Mouse (Mus musculus) hindbrain, embryonic 12.5 days (tissue): ENCODE data around the gene Hyal1. TPM values are rescaled to one million over a fixed set of nuclear protein-coding genes. Genes with fewer than 3 reads are reported as not detected.
A peak's percentile ranks its signal among the peaks of the same experiment; 100 is the strongest.

Source experiments
- ATAC-seq: fragments of 200-750 bp; cut with Nextera tagmentation; 2 replicates; pipeline ENCODE4 v1.8.0; 2017; ENCODE audit warnings: moderate TSS enrichment; ENCODE audit not compliant: low FRiP score
- H3K27ac ChIP-seq: fragments of 300-500 bp; sonication (generic); 2 replicates; pipeline ENCODE4 v1.5.1; 2016; ENCODE audit warnings: mild to moderate bottlenecking
- H3K27me3 ChIP-seq: fragments of 300-500 bp; sonication (generic); 2 replicates; pipeline ENCODE4 v1.6.1; 2016; ENCODE audit warnings: mild to moderate bottlenecking
- H3K36me3 ChIP-seq: fragments of 300-500 bp; sonication (generic); 2 replicates; pipeline ENCODE4 v1.6.1; 2016; ENCODE audit warnings: mild to moderate bottlenecking
- H3K4me1 ChIP-seq: fragments of 300-500 bp; sonication (generic); 2 replicates; pipeline ENCODE4 v1.6.1; 2016
- H3K4me2 ChIP-seq: fragments of 300-500 bp; sonication (generic); replicated peaks from 2 replicates; pipeline ENCODE4 v1.6.1; 2016; ENCODE audit warnings: mild to moderate bottlenecking
- H3K4me3 ChIP-seq: fragments of 300-500 bp; sonication (generic); 2 replicates; pipeline ENCODE4 v1.5.1; 2016; ENCODE audit warnings: mild to moderate bottlenecking
- H3K9ac ChIP-seq: fragments of 300-500 bp; sonication (generic); 2 replicates; pipeline ENCODE4 v1.6.1; 2016; ENCODE audit warnings: mild to moderate bottlenecking, moderate library complexity
- H3K9me3 ChIP-seq: fragments of 300-500 bp; sonication (generic); replicated peaks from 2 replicates; pipeline ENCODE4 v1.6.1; 2016; ENCODE audit warnings: mild to moderate bottlenecking
- WGBS: fragments of 180-500 bp; shearing (Covaris S2); methylation state at CpG from one replicate; pipeline ENCODE4 v1.1.7; 2016; 5-methylcytosine and 5-hydroxymethylcytosine counted together
- polyA plus RNA-seq: library from polyadenylated mRNA; unstranded; fragments of >200 nt; fragmentation: Nextera tagmentation; extraction: Ambion mirVana; gene quantifications from 2 replicates; pipeline ENCODE4 v1.2.1, GENCODE M21; 2016

The Hyal1 gene
- polyA plus RNA-seq, 1 experiment from 2014 or later: 8.1 TPM

DNA sequence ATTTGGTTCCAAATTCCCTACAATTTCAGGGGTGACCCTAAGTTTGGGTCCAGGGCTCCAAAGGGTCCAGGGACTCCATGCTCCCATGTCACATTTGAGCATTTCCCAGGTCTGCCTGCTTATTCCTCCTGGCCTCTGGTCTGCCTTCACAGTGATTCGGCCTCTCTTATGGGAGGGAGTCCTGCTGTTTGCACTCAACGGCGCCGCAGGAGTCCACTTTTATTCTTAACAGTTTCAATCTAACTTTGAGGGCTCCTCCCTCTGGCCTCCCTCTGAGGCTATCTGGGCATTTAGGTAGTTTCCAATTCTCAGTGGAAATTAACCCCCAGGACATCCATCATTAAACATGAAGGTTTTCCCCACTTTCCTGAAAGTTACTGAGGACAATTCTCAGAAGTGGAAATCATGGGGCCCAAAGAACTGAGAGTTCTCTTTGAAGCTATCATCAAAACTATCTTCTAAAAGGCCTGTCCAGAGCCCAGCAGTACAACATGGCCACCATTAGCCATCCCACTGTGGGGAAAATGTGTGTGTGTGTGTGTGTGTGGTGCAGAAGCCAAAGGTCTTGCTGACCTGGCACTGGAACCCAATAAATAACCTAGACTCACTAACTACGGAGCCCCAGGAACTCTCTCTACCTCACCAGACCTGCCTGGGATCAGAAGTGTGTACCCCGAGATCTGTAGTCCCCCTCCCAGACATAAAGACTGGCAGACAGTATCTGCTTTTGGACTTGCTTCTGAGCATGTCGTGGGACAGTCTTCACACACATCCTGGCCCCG is 17.7 kb downstream of the Hyal1 start:
- ATAC-seq: no peak
- Histone ChIP-seq H3K4me1 (no peaks in the 10 kb centered on the region), H3K4me2 (no peak overlapping the region), H3K9me3 (no peaks in the 10 kb centered on the region), H3K9ac (no peak overlapping the region), H3K27me3 (no peaks in the 10 kb centered on the region; the same call in 1 of the 2 replicates), H3K36me3 (peaks cover 41% of the 10 kb centered on the region), H3K27ac (no peak overlapping the region), H3K4me3 (no peak overlapping the region)
- WGBS: 74% methylated on average over 8 of the region's 8 CpGs

DNA sequence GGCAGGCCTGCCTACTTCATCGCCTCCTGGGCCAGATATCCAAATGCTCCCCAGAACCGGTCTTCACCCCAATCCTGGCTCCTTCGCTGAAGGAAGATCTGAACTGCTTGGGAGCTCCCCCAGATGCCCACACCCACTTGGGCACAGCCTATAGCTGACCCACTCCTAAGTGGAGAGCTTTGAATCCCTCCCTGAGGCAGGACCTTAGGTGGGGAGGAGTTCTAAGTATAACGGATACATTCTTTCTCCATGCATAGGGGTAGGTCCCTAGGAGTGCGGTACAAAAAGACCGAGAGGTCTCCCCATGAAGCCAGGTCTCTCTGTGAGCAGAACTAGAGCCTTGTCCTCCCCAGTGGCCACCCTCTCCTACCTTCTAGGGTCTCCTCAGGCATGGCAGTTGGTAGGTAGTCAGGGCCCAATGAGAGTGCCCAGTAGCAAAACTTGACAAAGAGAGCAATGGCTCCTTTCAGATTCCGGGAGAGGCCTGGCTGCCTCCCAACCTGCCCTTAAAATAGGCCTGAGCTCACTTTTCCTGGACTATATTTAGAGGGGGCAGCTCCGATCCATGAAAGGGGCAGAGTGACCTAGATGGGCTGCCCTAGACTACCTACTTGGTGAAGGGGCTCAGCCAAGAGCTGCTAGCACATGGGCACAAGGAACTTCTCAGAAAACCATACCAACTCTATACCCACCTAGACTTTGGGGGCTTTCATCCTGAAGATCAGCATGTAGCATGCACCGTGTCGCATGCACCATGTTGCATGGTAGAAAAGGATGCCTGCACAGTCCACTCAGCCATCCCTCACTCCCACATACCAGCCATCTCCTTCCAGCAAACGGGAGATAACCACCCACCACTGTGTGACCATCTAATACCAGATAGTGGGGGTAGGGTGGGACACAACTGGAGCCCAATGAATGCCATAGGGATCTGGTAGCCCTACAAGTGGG is 20.2 kb downstream of the Hyal1 start:
- Histone ChIP-seq H3K4me1 (no peaks in the 10 kb centered on the region), H3K4me2 (no peak overlapping the region), H3K27ac (no peak overlapping the region), H3K9ac (no peak overlapping the region), H3K9me3 (no peaks in the 10 kb centered on the region), H3K36me3 (peaks cover 19% of the 10 kb centered on the region), H3K27me3 (peaks cover 4% of the 10 kb centered on the region; the same call in 1 of the 2 replicates), H3K4me3 (no peak overlapping the region)
- ATAC-seq: no peak
- 88% methylated on average over 11 of the region's 11 CpGs for WGBS

DNA sequence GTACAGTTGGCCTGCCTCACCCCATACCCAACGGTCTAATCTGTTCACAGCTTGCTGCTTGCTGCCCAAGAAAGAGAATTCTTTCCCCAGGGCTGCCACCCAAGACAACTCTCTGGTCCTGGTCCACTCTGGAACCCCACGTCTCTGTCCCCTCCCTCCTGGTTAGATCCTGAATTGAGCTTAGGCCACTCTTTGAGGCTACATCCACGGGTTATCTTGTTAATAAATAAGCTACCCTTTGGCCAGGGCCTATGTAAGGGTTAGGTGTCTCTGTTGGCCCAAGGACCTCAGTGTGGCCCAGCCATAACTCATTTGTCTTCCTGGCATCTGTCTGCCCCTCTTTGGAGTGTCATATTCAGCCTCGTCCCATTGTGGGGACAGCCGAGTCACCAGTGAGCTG is 21.7 kb downstream of the Hyal1 start:
- H3K27me3 ChIP-seq: peaks cover 4% of the 10 kb centered on the region; the same call in 1 of the 2 replicates
- no peaks in the 10 kb centered on the region for H3K9me3 ChIP-seq
- no peak overlapping the region for H3K4me2 ChIP-seq
- ATAC-seq: no peak
- H3K4me3 ChIP-seq: no peak overlapping the region
- no peak overlapping the region for H3K27ac ChIP-seq
- H3K4me1 ChIP-seq: peaks cover 8% of the 10 kb centered on the region; the same call in 1 of the 2 replicates
- H3K36me3 ChIP-seq: peaks cover 4% of the 10 kb centered on the region
- 82% methylated on average over 5 of the region's 5 CpGs for WGBS
- H3K9ac ChIP-seq: no peak overlapping the region

DNA sequence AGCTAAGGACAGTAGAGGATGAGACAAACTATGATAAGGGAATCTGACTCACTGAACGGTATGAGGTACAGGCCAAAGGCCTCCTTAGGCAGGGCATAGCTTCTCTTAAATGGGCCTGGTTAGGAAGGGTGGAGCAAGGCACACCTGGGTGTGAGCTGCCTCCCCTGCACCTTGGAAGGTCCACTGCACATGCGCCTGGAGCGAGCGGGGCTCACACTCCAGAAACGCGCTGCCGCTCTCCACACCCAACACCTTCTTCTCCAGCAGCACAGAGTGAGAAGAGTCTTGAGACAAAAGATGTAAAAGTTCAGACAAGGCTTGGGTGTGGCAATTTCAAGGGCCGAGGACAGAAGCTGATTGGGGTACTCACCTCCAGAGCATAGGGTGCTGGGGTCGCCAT is 22.7 kb downstream of the Hyal1 start:
- Histone ChIP-seq H3K36me3 (no peaks in the 10 kb centered on the region; the same call in 1 of the 2 replicates), H3K4me1 (peaks cover 13% of the 10 kb centered on the region), H3K4me2 (no peak overlapping the region), H3K4me3 (no peak overlapping the region), H3K9me3 (no peaks in the 10 kb centered on the region), H3K9ac (no peak overlapping the region), H3K27me3 (peaks cover 4% of the 10 kb centered on the region; the same call in 1 of the 2 replicates), H3K27ac (no peak overlapping the region)
- 89% methylated on average over 9 of the region's 9 CpGs for WGBS
- ATAC-seq: no peak

DNA sequence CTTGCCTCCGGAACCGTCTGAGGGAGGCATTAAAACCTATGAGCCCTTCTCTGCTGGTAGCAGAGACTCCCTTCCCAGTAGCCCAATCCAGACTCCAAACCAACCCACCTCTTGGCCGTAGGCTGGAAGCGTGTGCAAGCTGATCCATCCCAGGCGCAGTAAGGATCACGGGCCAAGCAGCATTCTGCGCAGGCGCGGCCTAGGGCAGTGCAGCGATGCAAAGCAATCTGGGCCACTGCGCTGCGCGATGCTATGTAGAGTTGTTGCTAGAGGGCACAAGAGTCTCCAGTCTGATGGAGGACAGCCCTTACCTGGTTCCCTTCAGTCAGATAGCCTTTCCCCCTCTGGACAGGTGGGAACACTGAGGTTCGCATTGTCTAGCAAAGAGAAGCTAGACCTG is 23.1 kb downstream of the Hyal1 start:
- WGBS: 76% methylated on average over 14 of the region's 14 CpGs
- no peak overlapping the region for H3K27ac ChIP-seq

DNA sequence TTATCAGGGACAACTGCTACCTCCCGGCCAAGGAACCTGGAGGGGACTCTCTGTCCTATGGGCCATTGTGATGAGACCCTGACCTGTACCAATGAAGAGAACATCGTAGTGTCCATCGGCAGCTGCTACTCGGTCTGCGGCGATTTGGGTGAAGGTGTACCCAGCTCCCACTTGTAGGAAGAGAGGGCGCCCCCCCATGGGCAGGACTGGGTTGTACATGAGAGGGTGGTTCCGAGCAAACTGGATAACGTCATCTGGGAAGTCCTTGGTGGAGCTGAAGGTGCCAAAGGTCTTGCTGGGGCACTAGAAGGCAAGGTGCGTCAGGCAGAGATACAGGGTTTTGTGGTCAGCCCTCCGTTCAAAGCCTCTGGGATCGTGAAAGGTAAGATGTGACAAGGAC is 24.0 kb downstream of the Hyal1 start:
- no peak overlapping the region for H3K4me3 ChIP-seq

More for the DNA sequence above, 23.1 kb downstream of the Hyal1 start:
- H3K4me2 ChIP-seq: no peak overlapping the region
- peaks cover 17% of the 10 kb centered on the region for H3K4me1 ChIP-seq
- 0 out of 2 replicates have a peak overlapping the region, but pooled peaks have one; percentile 6 for H3K9ac ChIP-seq
- no peaks in the 10 kb centered on the region for H3K36me3 ChIP-seq
- H3K9me3 ChIP-seq: no peaks in the 10 kb centered on the region
- H3K27me3 ChIP-seq: peaks cover 4% of the 10 kb centered on the region; the same call in 1 of the 2 replicates
- ATAC-seq: no peak
- no peak overlapping the region for H3K4me3 ChIP-seq

DNA sequence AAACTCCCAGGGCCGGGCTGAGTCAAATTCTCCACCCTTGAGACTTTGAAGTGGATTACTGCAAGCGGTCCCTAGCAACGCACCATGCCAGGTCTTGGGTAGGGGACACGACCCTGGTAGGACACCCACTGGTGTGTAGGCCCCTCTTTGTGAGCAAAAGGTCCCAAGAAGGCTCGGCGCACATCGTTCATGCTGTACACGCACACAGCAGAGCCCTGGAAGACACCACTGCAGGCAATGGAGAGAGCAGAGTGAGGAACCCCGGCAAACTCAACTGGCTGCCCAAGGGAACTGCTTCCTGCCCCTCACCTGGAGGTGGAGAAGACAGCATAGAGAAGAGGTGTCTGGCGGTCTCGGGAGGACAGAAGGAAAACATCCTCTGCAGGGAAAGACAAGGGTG is 24.5 kb downstream of the Hyal1 start:
- Histone ChIP-seq H3K27ac (no peak overlapping the region), H3K36me3 (no peaks in the 10 kb centered on the region), H3K4me1 (peaks cover 25% of the 10 kb centered on the region), H3K27me3 (peaks cover 4% of the 10 kb centered on the region; the same call in 1 of the 2 replicates), H3K4me3 (no peak overlapping the region), H3K9ac (no peak overlapping the region), H3K9me3 (no peaks in the 10 kb centered on the region), H3K4me2 (no peak overlapping the region)
- 89% methylated on average over 11 of the region's 11 CpGs for WGBS
- ATAC-seq: no peak

More for the DNA sequence above, 24.0 kb downstream of the Hyal1 start:
- WGBS: 76% methylated on average over 12 of the region's 12 CpGs
- Histone ChIP-seq H3K9ac (no peak overlapping the region), H3K27ac (no peak overlapping the region), H3K36me3 (no peaks in the 10 kb centered on the region), H3K9me3 (no peaks in the 10 kb centered on the region), H3K4me2 (no peak overlapping the region), H3K4me1 (peaks cover 24% of the 10 kb centered on the region), H3K27me3 (peaks cover 4% of the 10 kb centered on the region; the same call in 1 of the 2 replicates)
- no peak for ATAC-seq

DNA sequence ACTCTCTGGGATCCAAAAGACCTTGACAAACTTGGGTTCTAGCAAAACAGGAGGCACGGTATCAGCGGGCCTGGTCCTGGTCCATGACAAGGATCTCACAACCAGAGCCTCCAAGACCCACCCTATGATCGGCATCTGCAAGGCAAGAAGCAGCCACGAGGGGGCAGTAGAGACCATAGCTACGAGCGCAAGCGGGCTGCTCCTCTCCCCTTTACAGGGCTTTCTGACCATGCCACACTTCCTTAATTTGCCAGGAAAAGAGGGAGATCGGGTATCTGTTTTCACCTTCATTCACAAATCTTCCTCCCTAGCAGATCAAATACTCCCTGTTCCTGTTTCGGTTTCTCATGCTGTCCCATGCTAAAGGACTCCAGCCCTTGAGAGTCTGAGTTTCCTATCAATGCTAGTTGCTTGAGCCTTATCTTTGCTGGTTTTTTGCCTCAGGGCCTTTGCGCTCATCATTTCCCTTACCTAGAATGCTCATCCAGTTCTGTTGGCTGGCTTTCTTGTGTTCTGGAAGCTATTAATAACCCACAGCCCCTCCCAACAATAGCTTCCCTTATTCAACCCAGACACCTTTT is 25.4 kb downstream of the Hyal1 start:
- WGBS: 12% methylated on average over 10 of the region's 10 CpGs
- peaks cover 4% of the 10 kb centered on the region; the same call in 1 of the 2 replicates for H3K27me3 ChIP-seq
- 0 out of 2 replicates have a peak overlapping the region, but pooled peaks have one; percentile 9 for H3K27ac ChIP-seq
- ATAC-seq: peak; percentile 68; the same call in 1 of the 2 replicates
- H3K9me3 ChIP-seq: no peaks in the 10 kb centered on the region
- H3K36me3 ChIP-seq: no peaks in the 10 kb centered on the region
- no peak overlapping the region for H3K4me2 ChIP-seq
- no peak overlapping the region for H3K9ac ChIP-seq
- H3K4me3 ChIP-seq: no peak overlapping the region
- H3K4me1 ChIP-seq: peaks cover 33% of the 10 kb centered on the region

DNA sequence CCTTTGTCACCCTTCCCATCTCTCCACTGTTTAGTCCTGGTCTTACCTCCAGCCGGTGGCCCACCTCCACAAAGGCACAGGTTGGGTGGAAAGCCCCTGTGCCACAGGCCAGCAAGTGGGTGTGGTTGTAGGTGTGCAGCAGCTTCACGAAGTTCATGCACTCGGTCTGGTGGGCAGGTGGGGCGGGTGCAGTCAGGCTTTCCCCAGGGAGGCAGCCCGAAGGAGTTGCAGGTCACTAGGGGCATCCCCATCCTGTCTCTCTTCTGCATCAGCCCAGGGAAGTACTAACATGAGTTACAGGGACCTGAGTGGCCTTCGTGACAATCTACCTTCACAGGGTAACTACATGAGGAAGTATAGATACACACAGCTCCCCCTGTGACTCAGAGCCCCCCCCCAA is 26.5 kb downstream of the Hyal1 start:
- no peak for ATAC-seq

DNA sequence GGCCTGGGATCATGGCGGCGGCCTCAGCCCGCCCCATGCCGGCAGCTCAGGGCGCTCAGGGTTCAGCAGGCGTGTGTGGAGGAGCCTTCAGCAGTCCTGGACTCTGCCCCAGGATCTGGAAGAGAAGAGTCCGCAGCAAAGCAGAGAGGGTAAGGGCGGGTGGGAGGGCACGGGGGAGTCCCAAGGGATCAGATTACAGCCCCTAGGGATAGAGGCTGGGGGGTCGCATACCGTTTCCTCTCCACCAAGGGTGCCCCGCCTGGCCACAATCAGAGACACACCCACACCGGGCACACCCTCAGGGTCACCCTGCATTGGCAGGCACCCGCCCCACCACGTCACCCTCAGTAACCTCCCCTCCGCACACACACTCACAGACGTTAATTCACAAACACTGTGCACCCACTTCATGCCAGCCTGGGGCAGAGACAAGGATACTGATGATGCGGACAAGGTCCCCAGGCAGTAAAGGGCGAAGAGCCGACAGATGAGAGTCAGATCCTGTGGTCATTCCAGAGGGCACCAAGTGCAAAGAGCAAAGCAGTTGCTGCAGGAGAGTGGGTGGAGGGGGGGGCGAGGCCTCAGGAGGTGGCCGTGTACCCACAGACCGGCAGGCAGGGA is 28.4 kb downstream of the Hyal1 start:
- Histone ChIP-seq H3K4me3 (peak overlapping the region; percentile 17; the same call in 1 of the 2 replicates), H3K4me1 (peaks cover 59% of the 10 kb centered on the region)

More for the DNA sequence above, 26.5 kb downstream of the Hyal1 start:
- no peak overlapping the region for H3K4me2 ChIP-seq
- H3K27ac ChIP-seq: no peak overlapping the region
- H3K27me3 ChIP-seq: peaks cover 6% of the 10 kb centered on the region; the same call in 1 of the 2 replicates
- H3K9ac ChIP-seq: no peak overlapping the region
- H3K4me3 ChIP-seq: no peak overlapping the region
- no peaks in the 10 kb centered on the region for H3K36me3 ChIP-seq
- 77% methylated on average over 6 of the region's 6 CpGs for WGBS
- H3K9me3 ChIP-seq: no peaks in the 10 kb centered on the region
- H3K4me1 ChIP-seq: peaks cover 44% of the 10 kb centered on the region

DNA sequence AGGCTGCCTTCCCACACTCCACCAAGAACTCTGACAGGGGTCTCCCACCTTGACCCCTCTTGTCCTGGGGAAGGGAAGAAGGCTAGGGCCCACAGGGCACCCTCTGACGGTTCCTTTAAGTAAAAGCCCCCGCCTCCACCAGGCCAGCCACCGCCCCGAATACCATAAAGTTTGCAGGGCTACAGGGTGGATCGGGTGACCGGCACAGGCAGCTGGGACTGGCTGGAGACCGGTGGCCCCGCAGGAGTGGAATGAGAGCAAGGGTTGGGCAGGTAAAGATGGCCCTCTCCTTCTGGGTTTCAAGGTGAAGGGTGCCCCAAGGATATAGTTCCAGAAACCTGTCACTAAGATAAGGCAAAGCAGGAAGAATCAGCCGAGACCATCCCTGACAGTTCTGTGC is 29.9 kb downstream of the Hyal1 start:
- WGBS: 8% methylated on average over 9 of the region's 9 CpGs
- Histone ChIP-seq H3K27ac (peak overlapping the region; percentile 1; the same call in 1 of the 2 replicates), H3K4me1 (peaks cover 67% of the 10 kb centered on the region), H3K9me3 (no peaks in the 10 kb centered on the region), H3K4me2 (peak overlapping the region; percentile 32), H3K36me3 (no peaks in the 10 kb centered on the region), H3K4me3 (no peak overlapping the region), H3K9ac (peak overlapping the region; percentile 1; the same call in 1 of the 2 replicates), H3K27me3 (peaks cover 3% of the 10 kb centered on the region; the same call in 1 of the 2 replicates)
- no peak for ATAC-seq

More for the DNA sequence above, 28.4 kb downstream of the Hyal1 start:
- no peak overlapping the region for H3K27ac ChIP-seq
- peaks cover 3% of the 10 kb centered on the region; the same call in 1 of the 2 replicates for H3K27me3 ChIP-seq
- H3K4me2 ChIP-seq: peak overlapping the region; percentile 39
- peak overlapping the region; percentile 38; the same call in 1 of the 2 replicates for H3K9ac ChIP-seq
- WGBS: 38% methylated on average over 22 of the region's 23 CpGs
- ATAC-seq: no peak
- no peaks in the 10 kb centered on the region for H3K9me3 ChIP-seq
- H3K36me3 ChIP-seq: no peaks in the 10 kb centered on the region
